Comparison of ENCODE assay signal across 10 mouse cellular contexts in genomic region chr19:10205051-10205450, GRCm38 (mm10). TPM values are rescaled to one million over a fixed set of nuclear protein-coding genes. Genes with fewer than 3 reads are reported as not detected.
DNase-seq lines count a peak whose midpoint lies in the region; ATAC-seq and TF ChIP-seq lines count a peak whose summit lies in the region.
"Had no signal": no experiment of that assay in that cellular context is flagged by ENCODE, and none has a peak within 500 bp of the region (broad histone marks: within the 10 kb centered on the region; RNA-seq: fewer than 3 reads in every experiment).

No protein-coding gene starts in this region.

- 63% methylated on average over 6 of the region's 6 CpGs for WGBS in heart, embryonic 15.5 days
- WGBS in hindbrain, embryonic 15.5 days, result 75% methylated on average over 6 of the region's 6 CpGs
- WGBS in midbrain, embryonic 11.5 days, result 84% methylated on average over 6 of the region's 6 CpGs

- DNase-seq in heart, adult 18-20 months, result no peak
- no peak for DNase-seq in midbrain, embryonic 11.5 days (ENCODE audit: low spot score, missing footprints)
- DNase-seq in spleen, adult 18-20 months, result no peak
- no peak for DNase-seq in kidney, adult 9 months
- no peak for DNase-seq in layer of hippocampus, postnatal 10 days (ENCODE audit: low spot score in 2 of 2)
- DNase-seq: kidney, adult 18-20 months had no signal

- H3K4me1 ChIP-seq in heart, embryonic 15.5 days (replicated peaks), result peaks cover 15% of the 10 kb centered on the region
- peaks cover 2% of the 10 kb centered on the region; the same call in 1 of the 2 replicates for H3K4me1 ChIP-seq in cortical plate, adult 2 months (ENCODE audit: control insufficient read depth, insufficient read depth, low read length)
- H3K4me1 ChIP-seq in hindbrain, embryonic 15.5 days (replicated peaks), result peaks cover 16% of the 10 kb centered on the region
- peaks cover 12% of the 10 kb centered on the region for H3K4me1 ChIP-seq in midbrain, embryonic 11.5 days (ENCODE audit: control insufficient read depth, insufficient read depth, low read length)

- no peak overlapping the region for H3K9ac ChIP-seq in heart, embryonic 15.5 days
- H3K9ac ChIP-seq in hindbrain, embryonic 15.5 days, result no peak overlapping the region
- no peak overlapping the region for H3K9ac ChIP-seq in midbrain, embryonic 11.5 days (ENCODE audit: low read length)

- peak overlapping the region; percentile 77 for H3K4me2 ChIP-seq in heart, embryonic 15.5 days
- H3K4me2 ChIP-seq in hindbrain, embryonic 15.5 days, result peak overlapping the region; percentile 82
- H3K4me2 ChIP-seq in midbrain, embryonic 11.5 days, result peak overlapping the region; percentile 94

- peak overlapping the region; percentile 84; the same call in 1 of the 2 replicates for H3K27ac ChIP-seq in heart, embryonic 15.5 days
- peak overlapping the region; percentile 61 for H3K27ac ChIP-seq in cortical plate, adult 2 months (ENCODE audit: insufficient read depth, low read length)
- H3K27ac ChIP-seq in hindbrain, embryonic 15.5 days (replicated peaks), result no peak overlapping the region
- H3K27ac ChIP-seq in midbrain, embryonic 11.5 days (ENCODE audit: low read depth, low read length), result no peak overlapping the region

- H3K36me3 ChIP-seq in heart, embryonic 15.5 days, result peaks cover 35% of the 10 kb centered on the region
- peaks cover 33% of the 10 kb centered on the region for H3K36me3 ChIP-seq in hindbrain, embryonic 15.5 days
- peaks cover 7% of the 10 kb centered on the region for H3K36me3 ChIP-seq in midbrain, embryonic 11.5 days (ENCODE audit: control insufficient read depth, insufficient read depth, low read length)

- TF ChIP-seq CTCF in cortical plate, adult 2 months (IDR thresholded peaks at IDR 0.05; ENCODE audit: extremely low read depth, insufficient read depth, low read length), result no peak

- ATAC-seq in heart, embryonic 15.5 days (replicated peaks; ENCODE audit: insufficient number of reproducible peaks, insufficient read depth, low FRiP score, low read depth), result no peak
- ATAC-seq in hindbrain, embryonic 15.5 days (ENCODE audit: low FRiP score, low read depth), result no peak
- no peak for ATAC-seq in midbrain, embryonic 11.5 days (ENCODE audit: low FRiP score)

- H3K27me3 ChIP-seq in heart, embryonic 15.5 days, result no peaks in the 10 kb centered on the region
- H3K27me3 ChIP-seq in hindbrain, embryonic 15.5 days, result no peaks in the 10 kb centered on the region
- H3K27me3 ChIP-seq in midbrain, embryonic 11.5 days (ENCODE audit: control insufficient read depth, insufficient read depth, low read length), result no peaks in the 10 kb centered on the region

- no peak for TF ChIP-seq POLR2A in cortical plate, adult 2 months (IDR thresholded peaks at IDR 0.05; ENCODE audit: extremely low read depth, insufficient read depth, low read length)

- H3K4me3 ChIP-seq in heart, embryonic 15.5 days, result peak overlapping the region; percentile 82
- H3K4me3 ChIP-seq in cortical plate, adult 2 months (ENCODE audit: insufficient read depth, low read length), result peak overlapping the region; percentile 46; the same call in 1 of the 2 replicates
- peak overlapping the region; percentile 66; the same call in 1 of the 2 replicates for H3K4me3 ChIP-seq in hindbrain, embryonic 15.5 days
- no peak overlapping the region; the same call in 1 of the 2 replicates for H3K4me3 ChIP-seq in midbrain, embryonic 11.5 days (ENCODE audit: low read depth, low read length)

- H3K9me3 ChIP-seq in heart, embryonic 15.5 days (replicated peaks), result no peaks in the 10 kb centered on the region
- H3K9me3 ChIP-seq in hindbrain, embryonic 15.5 days, result no peaks in the 10 kb centered on the region
- H3K9me3 ChIP-seq in midbrain, embryonic 11.5 days (ENCODE audit: control insufficient read depth, low read length), result no peaks in the 10 kb centered on the region

RNA-seq across cellular contexts. Expression of gene Fen1, which starts 1.1 kb away (rescaled TPM):
- 39.9 and 53.3 TPM in 2 replicates for polyA plus RNA-seq in heart, embryonic 15.5 days (2015; fragmentation: Nextera tagmentation; extraction: Ambion mirVana)
- 1 to 10 TPM; 4.7 to 5.2 TPM for total RNA-seq in heart, adult 18-20 months (2021)
- 12.1 and 12.5 TPM in 2 replicates for polyA plus RNA-seq in cortical plate, adult 2 months (2012; rRNA removed)
- 28.0 and 28.2 TPM in 2 replicates for polyA plus RNA-seq in hindbrain, embryonic 15.5 days (2015; fragmentation: Nextera tagmentation; extraction: Ambion mirVana)
- 121 and 128 TPM in 2 replicates for polyA plus RNA-seq in midbrain, embryonic 11.5 days (2014; fragmentation: Nextera tagmentation; extraction: Ambion mirVana)
- total RNA-seq in layer of hippocampus, postnatal 10 days (2021), result 10 to 100 TPM; 10.4 to 12.5 TPM

RNA-seq across cellular contexts. Expression of gene Tmem258, which starts 1.2 kb away (rescaled TPM):
- 351 and 380 TPM in 2 replicates for polyA plus RNA-seq in heart, embryonic 15.5 days (2015; fragmentation: Nextera tagmentation; extraction: Ambion mirVana)
- total RNA-seq in heart, adult 18-20 months (2021), result 100 to 1,000 TPM; 138 to 161 TPM
- 51.0 and 60.1 TPM in 2 replicates for polyA plus RNA-seq in cortical plate, adult 2 months (2012; rRNA removed)
- polyA plus RNA-seq in hindbrain, embryonic 15.5 days (2015; fragmentation: Nextera tagmentation; extraction: Ambion mirVana), result 330 and 360 TPM in 2 replicates
- 334 and 352 TPM in 2 replicates for polyA plus RNA-seq in midbrain, embryonic 11.5 days (2014; fragmentation: Nextera tagmentation; extraction: Ambion mirVana)
- 100 to 1,000 TPM in 1 of 2 experiments, 10 to 100 TPM in 1; 90.7 to 113 TPM for total RNA-seq in layer of hippocampus, postnatal 10 days (2021)

RNA-seq across cellular contexts. Expression of gene Fads1, which starts 22.4 kb away (rescaled TPM):
- 39.4 and 52.1 TPM in 2 replicates for polyA plus RNA-seq in heart, embryonic 15.5 days (2015; fragmentation: Nextera tagmentation; extraction: Ambion mirVana)
- 10 to 100 TPM; 23.6 to 26.1 TPM for total RNA-seq in heart, adult 18-20 months (2021)
- polyA plus RNA-seq in cortical plate, adult 2 months (2012; rRNA removed), result 195 and 212 TPM in 2 replicates
- 155 and 160 TPM in 2 replicates for polyA plus RNA-seq in hindbrain, embryonic 15.5 days (2015; fragmentation: Nextera tagmentation; extraction: Ambion mirVana)
- polyA plus RNA-seq in midbrain, embryonic 11.5 days (2014; fragmentation: Nextera tagmentation; extraction: Ambion mirVana), result 152 and 155 TPM in 2 replicates
- total RNA-seq in layer of hippocampus, postnatal 10 days (2021), result 100 to 1,000 TPM; 180 to 185 TPM

RNA-seq across cellular contexts. Expression of gene Myrf, which starts 35.5 kb away (rescaled TPM):
- polyA plus RNA-seq in heart, embryonic 15.5 days (2015; fragmentation: Nextera tagmentation; extraction: Ambion mirVana), result 4.8 and 7.8 TPM in 2 replicates
- 1 to 10 TPM; 4.2 to 6.2 TPM for total RNA-seq in heart, adult 18-20 months (2021)
- 21.0 and 26.4 TPM in 2 replicates for polyA plus RNA-seq in cortical plate, adult 2 months (2012; rRNA removed)
- polyA plus RNA-seq in hindbrain, embryonic 15.5 days (2015; fragmentation: Nextera tagmentation; extraction: Ambion mirVana), result 0.76 and 0.92 TPM in 2 replicates
- polyA plus RNA-seq in midbrain, embryonic 11.5 days (2014; fragmentation: Nextera tagmentation; extraction: Ambion mirVana), result 1.4 and 1.7 TPM in 2 replicates
- 1 to 10 TPM; 8.0 to 9.5 TPM for total RNA-seq in layer of hippocampus, postnatal 10 days (2021)
- total RNA-seq: neutrophil, adult 5-6 weeks had no signal

Comparison
In these comparisons a context has a peak if more than half of its experiments do, and no peak if none do; other contexts are left out.
1. H3K27ac ChIP-seq: peak in heart, embryonic 15.5 days (single experiment) and cortical plate, adult 2 months (single experiment); none in hindbrain, embryonic 15.5 days (single experiment) and midbrain, embryonic 11.5 days (single experiment).
2. Peak in every context shown above with its lines, with median percentiles within 50 percentile points of each other: H3K4me2 ChIP-seq.